Mouse (Mus musculus) cerebellum, adult 2 months (tissue): Measurements from ENCODE around the gene Reg3d.

Source experiments
- CTCF ChIP-seq: fragments of 200-500 bp; IDR thresholded peaks from 2 replicates; pipeline ENCODE4 v1.5.1; 2011; ENCODE audit warnings: low read depth, mild to moderate bottlenecking, control low read depth, low read length, moderate library complexity, borderline replicate concordance; ENCODE audit not compliant: insufficient read depth
- POLR2A ChIP-seq: fragments of 200-500 bp; IDR thresholded peaks from 2 replicates; pipeline ENCODE4 v1.6.1; 2011; ENCODE audit warnings: low read length, control low read depth, borderline replicate concordance; ENCODE audit not compliant: insufficient read depth

GRCm38 (mm10) chr6:78370357-78370756 is 8.3 kb downstream of the Reg3d start, which contains the start of gene Reg3b:
- TF ChIP-seq CTCF, result no peak
- no peak for TF ChIP-seq POLR2A
